Mouse (Mus musculus): ENCODE measurements at regions not wholly inside any gene's neighbourhood (a gene's known extent, or its start where the extent isn't known, plus 50 kb on each side); places are given as distances from the start of the nearest gene placed in this dataset.
A peak's percentile ranks its signal among the peaks of the same experiment; 100 is the strongest.

- ATAC-seq (ENCODE audit: low FRiP score): no peak
- no peak for DNase-seq (ENCODE audit: low spot score)
- no peak overlapping the region for H3K9ac ChIP-seq
- no peaks in the 10 kb centered on the region for H3K4me1 ChIP-seq (replicated peaks; ENCODE audit: control insufficient read depth, insufficient read depth, low read length)
- no peaks in the 10 kb centered on the region for H3K27me3 ChIP-seq (ENCODE audit: control insufficient read depth, insufficient read depth, low read length)
- no peaks in the 10 kb centered on the region for H3K36me3 ChIP-seq (replicated peaks; ENCODE audit: control insufficient read depth, insufficient read depth)
- 93% methylated on average over 6 of the region's 6 CpGs for WGBS
- H3K4me3 ChIP-seq (replicated peaks; ENCODE audit: low read length): no peak overlapping the region
- no peak overlapping the region for H3K27ac ChIP-seq
- H3K4me2 ChIP-seq (replicated peaks): no peak overlapping the region
- no peaks in the 10 kb centered on the region for H3K9me3 ChIP-seq (ENCODE audit: control insufficient read depth, low read length)
Observed at GRCm38 (mm10) chr13:42619555-42620280, 60.7 kb upstream of the Phactr1 start.

- DNase-seq (ENCODE audit: low spot score): peak; percentile 75
- Histone ChIP-seq H3K36me3 (replicated peaks; ENCODE audit: control insufficient read depth, insufficient read depth) (no peaks in the 10 kb centered on the region), H3K9me3 (ENCODE audit: control insufficient read depth, low read length) (no peaks in the 10 kb centered on the region), H3K4me2 (replicated peaks) (no peak overlapping the region), H3K9ac (no peak overlapping the region), H3K4me3 (replicated peaks; ENCODE audit: low read length) (no peak overlapping the region), H3K4me1 (replicated peaks; ENCODE audit: control insufficient read depth, insufficient read depth, low read length) (no peaks in the 10 kb centered on the region), H3K27me3 (ENCODE audit: control insufficient read depth, insufficient read depth, low read length) (no peaks in the 10 kb centered on the region), H3K27ac (no peak overlapping the region)
- ATAC-seq (ENCODE audit: low FRiP score): no peak
- 49% methylated on average over 5 of the region's 5 CpGs for WGBS
Observed at GRCm38 (mm10) chr13:42623491-42623890, 56.9 kb upstream of the Phactr1 start.

Measured in hindbrain, embryonic 14.5 days (tissue).